Mouse (Mus musculus): ENCODE measurements at regions not wholly inside any gene's neighbourhood (a gene's known extent, or its start where the extent isn't known, plus 50 kb on each side); places are given as distances from the start of the nearest gene placed in this dataset.

GRCm38 (mm10) chr11:52541210-52541609, 145.0 kb downstream of the 9530068E07Rik start:
- DNase-seq (ENCODE audit: low spot score in 2 of 2): no peak

- no peak for DNase-seq (ENCODE audit: low spot score in 2 of 2)
These were observed 155.2 kb downstream of the 9530068E07Rik start for GRCm38 (mm10) chr11:52551451-52551850.

- no peak for DNase-seq (ENCODE audit: low spot score in 2 of 2)
These were observed 156.6 kb downstream of the 9530068E07Rik start for GRCm38 (mm10) chr11:52552860-52553259.

DNA sequence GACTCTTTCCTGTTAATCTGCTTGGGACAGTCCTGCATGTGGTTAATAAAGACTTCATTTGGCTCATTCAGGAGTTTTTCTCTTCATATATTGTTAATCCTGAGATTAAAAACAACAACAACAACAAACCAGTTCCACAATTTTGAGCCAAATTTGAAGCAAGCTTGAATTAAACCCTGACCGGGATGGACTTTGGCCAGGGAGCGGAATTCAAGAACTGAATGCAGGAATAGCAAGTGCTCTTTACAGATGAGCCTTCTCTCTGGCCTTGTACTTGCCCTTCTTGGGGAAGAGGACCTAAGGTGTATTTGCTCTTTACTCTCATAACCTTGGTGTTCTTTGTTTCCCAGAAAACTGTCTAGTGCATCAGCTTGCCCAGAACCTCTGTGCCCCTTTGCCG, 161.6 kb downstream of the 9530068E07Rik start:
- no peak for DNase-seq (ENCODE audit: low spot score in 2 of 2)

GRCm38 (mm10) chr11:52558782-52559181, 162.6 kb downstream of the 9530068E07Rik start:
- DNase-seq (ENCODE audit: low spot score in 2 of 2): no peak

DNA sequence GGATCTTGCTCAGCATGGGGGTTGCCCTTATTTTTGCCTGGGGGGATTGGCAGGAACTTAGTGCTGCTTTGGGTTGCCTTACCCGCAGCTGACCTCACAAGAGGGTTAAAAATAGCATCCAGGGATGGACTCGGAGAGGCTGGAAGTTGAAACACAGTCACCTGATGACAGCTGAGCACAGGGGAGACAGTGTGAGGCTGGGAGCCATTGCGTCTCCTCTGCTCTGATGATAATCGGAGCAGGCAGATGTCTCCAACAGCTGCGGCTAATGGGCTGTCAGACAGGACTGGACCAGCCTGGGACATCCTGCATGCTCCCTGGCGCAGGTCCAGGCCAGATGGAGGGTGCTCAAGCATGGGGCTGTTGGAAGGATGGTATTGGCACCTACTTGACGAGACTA, 165.1 kb downstream of the 9530068E07Rik start:
- DNase-seq (ENCODE audit: low spot score in 2 of 2): no peak

GRCm38 (mm10) chr11:52565457-52565856, 169.2 kb downstream of the 9530068E07Rik start:
- DNase-seq (ENCODE audit: low spot score in 2 of 2): no peak

DNA sequence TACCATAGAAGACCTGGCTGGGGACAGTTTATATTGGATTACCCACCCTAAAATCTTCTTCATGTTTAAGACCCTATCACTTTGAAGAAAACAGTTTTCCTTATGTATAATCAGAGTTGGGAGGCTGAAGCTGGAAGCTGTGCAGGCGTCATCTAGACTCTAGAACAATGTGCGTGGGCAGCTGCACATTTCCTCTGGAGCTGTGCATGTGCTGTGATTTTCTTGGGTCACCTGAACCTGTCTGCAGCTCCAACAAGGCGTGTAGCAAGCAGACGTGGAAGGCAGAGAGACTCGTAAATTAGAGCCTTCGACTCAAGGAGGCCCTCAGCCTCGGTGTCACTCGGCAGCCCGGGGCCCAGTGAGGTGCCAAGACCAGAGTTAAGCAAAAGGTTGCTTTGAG, 169.8 kb downstream of the 9530068E07Rik start:
- DNase-seq (ENCODE audit: low spot score in 2 of 2): no peak

DNA sequence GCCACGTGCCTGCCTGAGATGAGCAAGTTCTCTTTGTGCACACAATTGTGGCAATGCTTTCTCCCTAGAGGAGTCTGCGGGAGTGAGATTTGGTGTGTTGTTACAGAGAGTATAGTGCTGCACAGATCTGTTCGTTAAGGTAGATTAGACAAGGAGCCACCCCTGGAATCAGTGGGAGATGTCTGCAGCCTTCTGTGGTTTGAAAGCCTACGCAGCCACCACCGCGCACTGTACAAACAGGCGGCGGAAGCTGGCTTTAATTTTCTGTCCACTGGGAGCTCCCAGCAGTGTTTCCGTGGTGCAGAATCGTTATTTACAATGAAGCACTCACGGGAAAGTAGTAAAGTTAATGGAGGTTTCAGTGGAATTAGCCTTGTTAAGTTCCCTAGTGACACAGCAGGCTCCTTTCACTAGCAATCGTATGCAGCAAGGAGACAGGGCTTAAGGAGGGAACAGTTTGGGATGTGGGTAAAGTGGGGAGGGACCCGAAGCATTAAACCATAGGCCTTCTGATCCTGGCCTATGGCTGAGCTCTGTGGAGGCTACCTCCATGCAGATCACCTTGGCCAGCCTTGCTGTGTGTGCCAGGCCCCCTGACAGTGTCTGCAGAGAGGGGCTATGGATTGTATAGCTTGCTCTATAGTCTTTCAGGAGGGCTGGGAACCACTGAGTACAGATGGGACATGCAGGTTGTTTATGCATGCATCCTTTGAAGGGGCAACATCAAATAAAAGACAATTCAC, 171.9 kb downstream of the 9530068E07Rik start:
- DNase-seq (ENCODE audit: low spot score in 2 of 2): no peak

DNA sequence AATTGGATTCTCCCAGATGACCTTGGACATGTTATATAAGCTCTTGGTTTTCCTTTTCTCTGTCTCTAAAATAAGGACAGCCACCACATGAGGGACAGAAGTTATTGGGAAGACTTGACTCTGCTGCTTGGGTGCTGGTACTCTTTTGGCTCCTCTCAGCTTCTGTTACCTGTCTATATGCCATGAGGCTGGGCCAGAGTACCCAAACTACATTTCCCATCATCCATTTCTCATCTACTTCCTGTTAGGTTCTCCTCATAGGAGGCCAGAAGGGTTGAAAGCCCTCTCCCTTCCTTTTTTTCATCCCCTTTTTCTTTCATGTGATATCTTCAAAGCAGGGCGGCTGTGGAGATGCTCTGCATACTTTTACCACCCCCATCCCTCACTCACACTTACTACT, 172.6 kb downstream of the 9530068E07Rik start:
- DNase-seq (ENCODE audit: low spot score in 2 of 2): no peak

DNA sequence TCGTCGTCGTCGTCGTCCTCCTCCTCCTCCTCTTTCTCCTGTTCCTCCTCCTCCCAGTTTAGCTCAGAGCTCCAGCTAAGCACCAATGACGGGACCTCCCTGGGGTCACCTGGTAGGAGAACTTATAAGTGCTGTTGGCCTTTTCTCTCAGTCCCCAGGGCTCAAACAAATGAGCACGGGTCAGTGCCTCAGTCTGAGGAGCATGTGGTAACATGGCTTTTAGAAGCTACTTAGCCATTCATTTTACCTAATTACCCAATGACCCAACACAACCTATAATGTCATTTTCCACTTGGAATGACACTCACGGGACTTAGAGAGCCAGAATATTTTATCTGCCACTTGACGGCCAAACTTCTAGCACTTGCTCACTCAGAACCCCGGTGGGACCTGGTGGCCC, 173.5 kb downstream of the 9530068E07Rik start:
- no peak for DNase-seq (ENCODE audit: low spot score in 2 of 2)

DNA sequence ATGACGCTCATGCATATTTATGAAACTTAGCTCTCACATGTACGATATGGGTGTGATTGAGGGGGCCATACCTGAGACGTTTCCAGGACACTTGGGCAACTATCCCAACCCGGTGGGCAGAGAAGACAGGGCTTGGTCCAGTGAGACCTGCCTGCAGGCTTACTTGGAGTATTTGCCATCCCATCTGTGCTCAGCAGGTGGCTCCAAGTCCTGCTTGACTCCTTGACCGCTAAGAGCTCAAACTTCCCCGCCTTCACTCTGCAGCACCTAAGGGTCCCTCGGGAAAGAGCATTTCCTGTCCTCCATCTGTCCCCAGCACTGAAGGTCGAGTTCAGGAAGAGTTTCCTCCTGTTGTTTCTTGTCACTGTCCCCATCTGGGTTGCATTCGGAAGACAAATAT, 182.2 kb downstream of the 9530068E07Rik start:
- no peak for DNase-seq (ENCODE audit: low spot score in 2 of 2)

GRCm38 (mm10) chr11:52579764-52580377, 183.6 kb downstream of the 9530068E07Rik start:
- no peak for DNase-seq (ENCODE audit: low spot score in 2 of 2)

- no peak for DNase-seq (ENCODE audit: low spot score in 2 of 2)
These were observed 172.7 kb upstream of the Fstl4 start for GRCm38 (mm10) chr11:52591596-52592180.

DNA sequence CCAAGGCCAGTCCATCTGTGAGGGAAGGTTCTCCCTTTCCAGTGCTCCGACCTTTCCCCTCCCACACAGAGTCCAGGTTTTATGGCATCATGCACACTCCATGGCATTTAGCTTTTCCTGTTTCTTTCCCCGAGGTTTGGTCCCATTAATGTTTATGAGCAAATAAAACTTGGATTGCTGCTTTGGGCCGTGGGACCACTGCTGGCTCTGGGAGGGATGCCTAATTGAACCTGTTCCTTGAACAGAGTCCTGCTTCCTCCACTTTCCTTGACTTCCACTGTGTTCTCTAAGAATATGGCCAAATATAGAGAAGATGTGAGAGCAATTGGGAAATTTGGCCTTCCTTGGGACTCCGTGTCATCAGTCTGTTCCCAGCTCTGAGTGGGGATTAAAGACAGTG, 170.3 kb upstream of the Fstl4 start:
- no peak for DNase-seq (ENCODE audit: low spot score in 2 of 2)

GRCm38 (mm10) chr11:52601196-52601595, 163.2 kb upstream of the Fstl4 start:
- DNase-seq (ENCODE audit: low spot score in 2 of 2): no peak

GRCm38 (mm10) chr11:52602061-52602561, 162.3 kb upstream of the Fstl4 start:
- no peak for DNase-seq (ENCODE audit: low spot score in 2 of 2)

- no peak for DNase-seq (ENCODE audit: low spot score in 2 of 2)
These were observed 161.6 kb upstream of the Fstl4 start for GRCm38 (mm10) chr11:52602796-52603195.

- DNase-seq (ENCODE audit: low spot score in 2 of 2): no peak
These were observed 153.7 kb upstream of the Fstl4 start for GRCm38 (mm10) chr11:52610681-52611165.

GRCm38 (mm10) chr11:52615622-52616021, 148.8 kb upstream of the Fstl4 start:
- DNase-seq (ENCODE audit: low spot score in 2 of 2): no peak

DNA sequence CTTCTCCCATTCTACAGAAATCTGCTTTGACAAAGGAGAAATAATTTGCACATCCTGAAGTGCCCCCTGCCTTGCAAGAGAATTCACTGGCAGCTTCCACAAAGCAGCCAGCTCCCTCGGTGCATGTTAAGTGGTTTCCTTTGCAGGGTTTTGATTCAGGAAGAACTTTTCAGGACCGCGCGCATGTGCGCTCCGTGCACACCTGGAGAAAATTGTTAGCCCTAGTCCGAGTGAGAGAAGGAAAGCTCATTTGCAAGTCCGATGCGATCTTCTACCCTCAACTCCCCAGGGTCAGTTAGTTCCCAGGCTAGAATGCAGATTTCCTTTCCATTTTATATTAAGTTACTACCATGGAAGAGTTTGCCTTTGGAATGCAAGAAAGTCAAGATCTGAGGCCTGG, 145.8 kb upstream of the Fstl4 start:
- DNase-seq (ENCODE audit: low spot score in 2 of 2): no peak

DNA sequence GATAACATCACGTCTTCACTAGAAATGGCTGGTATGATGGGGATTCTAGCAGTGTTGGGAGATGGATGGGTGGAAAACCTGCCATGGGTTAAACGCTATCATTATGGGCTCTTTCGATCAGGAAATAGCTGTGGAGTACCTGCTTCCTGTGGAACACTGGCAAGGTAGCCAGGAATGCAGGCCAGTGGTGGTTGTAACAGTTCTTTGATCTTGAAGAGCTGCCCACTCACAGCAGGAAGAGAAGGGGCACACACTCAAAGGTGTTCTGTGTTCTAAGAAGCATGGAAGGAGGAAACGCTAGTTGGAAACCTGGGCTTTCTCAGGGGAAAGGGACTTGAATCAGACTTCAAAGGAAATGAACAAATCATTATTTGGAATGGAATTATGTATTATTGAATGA, 141.6 kb upstream of the Fstl4 start:
- no peak for DNase-seq (ENCODE audit: low spot score in 2 of 2)

- DNase-seq (ENCODE audit: low spot score in 2 of 2): no peak
These were observed 135.6 kb upstream of the Fstl4 start for GRCm38 (mm10) chr11:52628875-52629274.

Measured in thymus, postnatal 10 days (tissue).